Mouse (Mus musculus) olfactory bulb, adult 2 months (tissue): ENCODE results near the gene Sh3bp5.

Experiments
- CTCF ChIP-seq: fragments of 200-500 bp; IDR thresholded peaks from 2 replicates; pipeline ENCODE4 v1.5.1; 2012; ENCODE audit warnings: low read depth, mild to moderate bottlenecking, low read length, moderate library complexity; ENCODE audit not compliant: insufficient read depth
- POLR2A ChIP-seq: fragments of 200-500 bp; IDR thresholded peaks from 2 replicates; pipeline ENCODE4 v1.6.1; 2012; ENCODE audit warnings: mild to moderate bottlenecking, low read depth, low read length, moderate library complexity; ENCODE audit not compliant: insufficient read depth

DNA sequence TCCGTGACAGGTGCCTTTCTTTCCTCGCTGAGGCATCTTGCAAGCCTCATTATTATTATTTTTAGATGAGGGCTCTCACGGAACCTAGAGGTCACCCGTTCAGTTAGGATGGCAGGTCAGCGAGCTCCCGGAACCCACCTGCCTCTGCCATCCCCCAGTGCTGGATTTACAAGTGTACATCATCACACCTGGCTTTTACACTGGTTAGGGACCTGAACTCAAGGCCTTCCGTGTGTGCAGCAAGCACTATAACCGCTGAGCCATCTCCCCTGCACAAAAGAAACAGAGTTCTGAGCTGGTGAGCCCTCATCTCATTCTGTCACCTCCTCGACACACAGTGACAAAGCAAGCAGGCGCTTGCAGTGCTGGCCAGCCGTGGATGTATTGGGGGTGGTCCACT lies 114.7 kb downstream of the Sh3bp5 start:
- TF ChIP-seq POLR2A, result no peak
- no peak for TF ChIP-seq CTCF
